Mouse (Mus musculus) adrenal gland, postnatal 10 days (tissue): ENCODE measurements at regions not wholly inside any gene's neighbourhood (a gene's known extent, or its start where the extent isn't known, plus 50 kb on each side); places are given as distances from the start of the nearest gene placed in this dataset.

Experiments
- DNase-seq: peaks from one replicate; pipeline ENCODE4 v3.0.0; 2021; ENCODE audit warnings: mixed read lengths

GRCm38 (mm10) chr4:120339371-120339770, 52.2 kb upstream of the Foxo6 start:
- peak; percentile 13 for DNase-seq

DNA sequence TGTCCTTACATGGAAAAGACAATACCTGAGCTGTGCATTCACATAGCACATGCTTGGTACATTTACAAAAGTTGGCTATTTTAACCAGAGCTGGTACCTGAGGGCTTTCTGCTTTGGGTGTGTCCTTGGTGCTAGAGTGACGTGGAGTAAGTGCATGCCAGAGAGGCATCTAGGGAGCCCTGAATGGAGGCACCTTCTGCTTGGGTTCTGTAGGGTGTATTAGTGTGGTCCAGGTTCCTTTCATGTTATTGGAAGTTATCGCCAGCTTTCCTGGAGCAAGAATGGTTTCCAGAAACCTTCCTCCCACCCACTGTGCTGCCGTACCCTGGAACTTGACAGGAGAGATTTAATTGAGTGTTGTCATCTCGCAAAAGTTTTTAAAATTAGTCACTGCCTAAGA, 53.5 kb upstream of the Foxo6 start:
- DNase-seq, result no peak

DNA sequence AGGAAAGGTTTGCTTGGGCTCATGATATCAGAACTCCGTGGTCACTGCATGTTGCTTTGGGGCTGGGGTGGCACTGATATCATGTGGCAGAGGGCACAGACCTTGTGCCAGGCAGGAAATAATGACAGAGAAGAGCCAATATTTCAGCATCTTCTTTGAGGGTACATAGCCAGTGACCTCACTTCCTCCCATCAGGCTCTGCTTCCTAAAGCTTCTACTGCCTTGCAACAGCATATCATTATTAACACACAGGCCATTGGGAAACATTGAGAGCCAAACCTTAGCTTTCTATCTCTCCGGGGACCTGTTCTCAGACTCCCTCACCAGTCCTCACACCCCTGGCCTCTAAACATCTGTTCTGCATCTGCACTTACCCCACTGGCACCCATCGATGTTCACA, 54.8 kb upstream of the Foxo6 start:
- no peak for DNase-seq

GRCm38 (mm10) chr4:120342658-120343057, 55.5 kb upstream of the Foxo6 start:
- no peak for DNase-seq

GRCm38 (mm10) chr4:120345676-120346465, 58.7 kb upstream of the Foxo6 start:
- no peak for DNase-seq

DNA sequence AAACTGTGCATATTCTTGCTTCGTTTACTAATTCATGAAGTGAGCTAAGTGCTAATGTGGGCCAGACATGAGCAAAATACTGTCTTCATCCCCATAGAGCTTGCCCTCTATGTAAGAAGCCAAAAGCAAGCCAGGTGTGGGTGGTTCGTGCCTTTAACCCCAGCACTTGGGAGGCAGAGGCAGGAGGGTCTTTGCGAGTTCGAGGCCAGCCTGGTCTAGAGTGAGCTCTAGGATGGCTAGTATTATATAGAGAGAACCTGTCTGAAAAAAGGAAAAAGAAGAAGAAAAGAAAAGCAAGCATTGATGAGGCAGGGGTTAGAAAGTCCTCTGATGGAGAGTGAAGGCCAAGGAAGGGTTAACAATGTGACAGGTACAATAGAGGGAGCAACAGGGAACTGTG, 55.2 kb upstream of the Scmh1 start:
- no peak for DNase-seq

GRCm38 (mm10) chr4:120353784-120354183, 51.3 kb upstream of the Scmh1 start:
- no peak for DNase-seq
